Mouse (Mus musculus): ENCODE measurements around the gene Slc25a44.

Slc25a44 gene

DNA sequence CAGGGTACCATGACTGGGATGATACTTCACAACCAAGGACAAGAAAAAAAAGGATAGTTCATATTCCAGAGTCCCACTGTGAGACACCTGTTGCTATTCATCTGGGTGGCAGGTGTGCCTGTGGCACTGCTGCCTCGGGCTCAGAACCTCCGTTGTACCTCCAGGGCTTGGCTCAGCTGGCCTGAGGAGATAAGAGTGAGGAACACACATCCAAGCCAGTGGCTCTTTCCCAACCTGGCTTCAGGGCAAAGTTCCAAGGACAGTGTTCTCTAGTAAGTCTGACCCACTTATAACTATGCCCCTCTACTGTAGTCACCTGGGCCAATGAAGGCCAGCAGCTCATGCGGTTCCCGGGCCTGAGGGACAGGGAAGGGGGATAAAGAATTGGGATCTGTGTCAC is 13.3 kb downstream of the Slc25a44 start:
- H3K9me3 ChIP-seq (ENCODE audit: low read length) = no peaks in the 10 kb centered on the region
- H3K4me1 ChIP-seq (replicated peaks; ENCODE audit: low read depth, low read length) = peaks cover 71% of the 10 kb centered on the region
- no peaks in the 10 kb centered on the region for H3K27me3 ChIP-seq (ENCODE audit: insufficient read depth, low read length)
- no peak overlapping the region for H3K4me3 ChIP-seq (replicated peaks; ENCODE audit: low read length)
- peaks cover 72% of the 10 kb centered on the region for H3K36me3 ChIP-seq (ENCODE audit: insufficient read depth, low read length)
- TF ChIP-seq POU5F1 (IDR thresholded peaks at IDR 0.05; ENCODE audit: borderline replicate concordance, low read length) = no peak
- TF ChIP-seq NANOG (IDR thresholded peaks at IDR 0.05; ENCODE audit: borderline replicate concordance, low read length) = no peak
- TF ChIP-seq CTCF (conservative IDR thresholded peaks at IDR 0.05; ENCODE audit: low read length) = no peak

DNA sequence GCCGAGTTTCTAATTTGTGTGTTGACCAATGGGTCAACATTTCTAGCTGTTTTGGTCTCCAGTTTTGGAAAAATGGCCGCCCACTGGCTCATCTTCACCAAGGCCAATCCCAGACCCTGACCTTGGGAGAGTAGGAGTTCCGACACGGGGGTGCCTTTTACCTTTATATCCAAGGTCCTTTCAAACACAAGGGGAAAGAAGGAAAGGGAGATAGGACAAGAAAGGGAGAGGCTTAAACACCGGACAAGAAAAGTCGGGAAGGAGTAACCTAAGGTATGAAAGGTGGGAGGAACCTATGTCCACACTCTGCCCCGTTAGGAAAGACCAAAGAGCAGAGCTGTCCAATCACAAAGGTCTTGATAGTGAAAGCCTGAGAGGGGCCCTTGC is 14.3 kb downstream of the Slc25a44 start:
- Histone ChIP-seq H3K4me1 (replicated peaks; ENCODE audit: low read depth, low read length) (peaks cover 71% of the 10 kb centered on the region), H3K36me3 (ENCODE audit: insufficient read depth, low read length) (peaks cover 67% of the 10 kb centered on the region), H3K27me3 (ENCODE audit: insufficient read depth, low read length) (no peaks in the 10 kb centered on the region), H3K9me3 (ENCODE audit: low read length) (no peaks in the 10 kb centered on the region), H3K4me3 (replicated peaks; ENCODE audit: low read length) (peak overlapping the region; percentile 86)
- TF ChIP-seq CTCF (conservative IDR thresholded peaks at IDR 0.05; ENCODE audit: low read length) (no peak), POU5F1 (IDR thresholded peaks at IDR 0.05; ENCODE audit: borderline replicate concordance, low read length) (no peak), NANOG (IDR thresholded peaks at IDR 0.05; ENCODE audit: borderline replicate concordance, low read length) (no peak)

DNA sequence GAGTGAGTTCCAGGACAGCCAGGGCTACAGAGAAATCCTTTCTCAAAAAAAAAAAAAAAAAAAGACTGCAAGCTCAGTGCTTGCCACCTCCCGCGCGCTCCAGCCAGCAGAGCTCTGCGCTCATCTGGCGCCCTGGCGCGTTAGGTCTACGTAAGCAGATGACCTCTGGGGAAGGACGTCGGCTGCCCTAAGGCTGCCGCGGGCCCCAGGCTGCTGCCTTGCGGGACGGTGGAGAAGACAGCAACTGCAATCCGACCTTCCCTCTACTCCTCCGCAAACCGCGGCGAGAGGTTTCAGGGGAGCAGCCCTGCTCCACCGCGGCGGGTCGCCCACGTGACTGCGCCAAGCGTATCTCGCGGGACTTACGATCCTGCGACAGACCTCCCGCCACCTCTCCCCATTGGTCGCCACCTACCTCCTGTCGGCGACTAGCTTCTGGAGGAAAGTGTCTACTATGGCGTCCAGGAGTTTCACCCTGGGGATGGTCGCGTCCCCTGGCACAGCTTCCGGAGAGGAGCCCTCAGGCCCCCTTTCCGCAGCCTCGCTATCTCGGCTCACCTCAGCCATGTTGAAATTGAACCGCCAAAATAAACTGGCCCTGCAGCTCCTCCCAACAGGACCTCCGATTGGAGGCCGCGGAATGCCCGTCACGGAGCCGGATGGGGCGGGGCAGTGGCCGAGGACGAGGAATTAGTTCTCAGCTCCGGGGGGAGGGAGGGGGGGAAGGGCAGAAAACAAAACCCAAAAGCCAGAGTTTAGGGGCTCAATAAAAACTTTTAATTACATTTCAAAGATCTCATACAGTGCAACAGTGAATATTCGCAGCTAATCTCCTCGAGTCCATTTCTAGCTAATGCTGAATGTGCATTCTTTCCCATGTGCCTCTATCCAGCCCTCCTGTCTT is 14.9 kb downstream of the Slc25a44 start, which contains the start of gene Pmf1:
Gene Pmf1 (minus strand): TSS at position 591 of the 904 bp plus-strand sequence.
- H3K27me3 ChIP-seq (ENCODE audit: insufficient read depth, low read length) = no peaks in the 10 kb centered on the region

GRCm38 (mm10) chr3:88408953-88409352 is 16.0 kb downstream of the Slc25a44 start:
- TF ChIP-seq CTCF (conservative IDR thresholded peaks at IDR 0.05; ENCODE audit: low read length) = no peak
- TF ChIP-seq NANOG (IDR thresholded peaks at IDR 0.05; ENCODE audit: borderline replicate concordance, low read length) = no peak
- no peak for TF ChIP-seq POU5F1 (IDR thresholded peaks at IDR 0.05; ENCODE audit: borderline replicate concordance, low read length)
- Histone ChIP-seq H3K4me1 (replicated peaks; ENCODE audit: low read depth, low read length) (peaks cover 57% of the 10 kb centered on the region), H3K27me3 (ENCODE audit: insufficient read depth, low read length) (no peaks in the 10 kb centered on the region), H3K9me3 (ENCODE audit: low read length) (no peaks in the 10 kb centered on the region), H3K4me3 (replicated peaks; ENCODE audit: low read length) (peak overlapping the region; percentile 86), H3K36me3 (ENCODE audit: insufficient read depth, low read length) (peaks cover 65% of the 10 kb centered on the region)

More for the DNA sequence above, 14.9 kb downstream of the Slc25a44 start, which contains the start of gene Pmf1:
- Histone ChIP-seq H3K4me1 (replicated peaks; ENCODE audit: low read depth, low read length) (peaks cover 65% of the 10 kb centered on the region), H3K9me3 (ENCODE audit: low read length) (no peaks in the 10 kb centered on the region), H3K4me3 (replicated peaks; ENCODE audit: low read length) (peak within 1 kb of the TSS; percentile 86), H3K36me3 (ENCODE audit: insufficient read depth, low read length) (peaks cover 64% of the 10 kb centered on the region)
- TF ChIP-seq CTCF (conservative IDR thresholded peaks at IDR 0.05; ENCODE audit: low read length) (no peak), NANOG (IDR thresholded peaks at IDR 0.05; ENCODE audit: borderline replicate concordance, low read length) (no peak), POU5F1 (IDR thresholded peaks at IDR 0.05; ENCODE audit: borderline replicate concordance, low read length) (no peak)

DNA sequence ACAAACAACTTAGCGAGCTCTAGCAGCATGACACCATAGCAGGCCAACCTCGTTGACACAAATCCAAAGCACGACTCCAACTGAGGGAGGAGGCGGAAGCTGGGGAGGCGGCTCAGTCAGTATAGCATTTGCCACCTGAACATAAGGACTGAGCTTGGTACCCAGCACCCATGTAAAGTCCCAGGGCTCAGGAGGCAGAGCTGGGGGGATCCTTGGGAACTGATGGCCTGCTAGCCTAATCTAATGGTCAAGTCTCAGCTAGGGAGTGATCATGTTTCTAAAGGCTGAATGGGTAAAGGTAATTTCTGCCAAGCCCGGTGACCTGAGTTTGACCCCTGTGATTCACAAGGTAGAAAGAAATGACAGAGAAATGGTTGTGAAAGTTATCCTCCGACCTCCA is 17.4 kb downstream of the Slc25a44 start:
- H3K4me3 ChIP-seq (replicated peaks; ENCODE audit: low read length) = 0 out of 2 replicates have a peak overlapping the region, but pooled peaks have one; percentile 13
- H3K4me1 ChIP-seq (replicated peaks; ENCODE audit: low read depth, low read length) = peaks cover 57% of the 10 kb centered on the region
- no peaks in the 10 kb centered on the region for H3K9me3 ChIP-seq (ENCODE audit: low read length)
- no peaks in the 10 kb centered on the region for H3K27me3 ChIP-seq (ENCODE audit: insufficient read depth, low read length)
- TF ChIP-seq CTCF (conservative IDR thresholded peaks at IDR 0.05; ENCODE audit: low read length) (no peak), POU5F1 (IDR thresholded peaks at IDR 0.05; ENCODE audit: borderline replicate concordance, low read length) (no peak)
- peaks cover 65% of the 10 kb centered on the region for H3K36me3 ChIP-seq (ENCODE audit: insufficient read depth, low read length)

GRCm38 (mm10) chr3:88407090-88407489 is 17.8 kb downstream of the Slc25a44 start:
- Histone ChIP-seq H3K4me3 (replicated peaks; ENCODE audit: low read length) (0 out of 2 replicates have a peak overlapping the region, but pooled peaks have one; percentile 13), H3K27me3 (ENCODE audit: insufficient read depth, low read length) (no peaks in the 10 kb centered on the region), H3K36me3 (ENCODE audit: insufficient read depth, low read length) (peaks cover 65% of the 10 kb centered on the region), H3K4me1 (replicated peaks; ENCODE audit: low read depth, low read length) (peaks cover 59% of the 10 kb centered on the region), H3K9me3 (ENCODE audit: low read length) (no peaks in the 10 kb centered on the region)
- no peak for TF ChIP-seq POU5F1 (IDR thresholded peaks at IDR 0.05; ENCODE audit: borderline replicate concordance, low read length)
- no peak for TF ChIP-seq NANOG (IDR thresholded peaks at IDR 0.05; ENCODE audit: borderline replicate concordance, low read length)
- peak; percentile 73 for TF ChIP-seq CTCF (conservative IDR thresholded peaks at IDR 0.05; ENCODE audit: low read length)

DNA sequence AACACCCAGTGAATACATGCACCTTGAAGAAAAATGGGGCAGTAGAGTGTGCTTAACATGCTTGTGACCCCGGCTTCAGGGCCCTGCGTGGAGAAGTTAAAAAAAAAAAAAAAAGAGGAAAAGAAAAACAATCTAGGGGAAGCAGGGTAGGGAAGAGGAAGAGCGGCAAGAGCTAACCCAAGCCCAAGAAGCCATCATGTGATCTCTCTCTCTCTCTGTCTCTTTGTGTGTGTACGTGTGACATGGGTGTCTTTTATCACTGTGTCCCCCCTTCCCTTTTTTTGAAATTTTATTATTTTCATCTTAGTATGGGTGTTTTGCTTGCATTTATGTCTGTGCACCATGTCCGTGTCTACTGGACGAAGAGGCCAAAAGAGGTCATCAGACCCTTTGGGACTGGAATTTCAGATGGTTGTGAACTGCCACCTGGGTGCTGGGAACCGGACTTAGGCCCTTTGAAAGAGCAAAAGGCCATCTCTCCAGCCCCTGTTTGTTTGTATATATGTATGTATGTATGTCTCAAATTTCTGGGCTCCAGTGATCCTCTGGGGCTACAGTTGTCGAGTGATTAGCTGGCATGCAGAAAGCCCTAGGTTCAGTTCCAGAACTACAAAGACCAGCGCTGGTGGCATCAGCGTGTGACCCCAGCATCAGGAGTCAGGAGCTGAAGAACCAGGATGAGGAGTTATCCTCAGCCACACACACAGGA is 21.3 kb downstream of the Slc25a44 start:
- Histone ChIP-seq H3K4me3 (replicated peaks; ENCODE audit: low read length) (no peak overlapping the region), H3K9me3 (ENCODE audit: low read length) (no peaks in the 10 kb centered on the region), H3K4me1 (replicated peaks; ENCODE audit: low read depth, low read length) (peaks cover 35% of the 10 kb centered on the region), H3K36me3 (ENCODE audit: insufficient read depth, low read length) (peaks cover 79% of the 10 kb centered on the region), H3K27me3 (ENCODE audit: insufficient read depth, low read length) (no peaks in the 10 kb centered on the region)
- TF ChIP-seq POU5F1 (IDR thresholded peaks at IDR 0.05; ENCODE audit: borderline replicate concordance, low read length) = no peak
- no peak for TF ChIP-seq NANOG (IDR thresholded peaks at IDR 0.05; ENCODE audit: borderline replicate concordance, low read length)
- no peak for TF ChIP-seq CTCF (conservative IDR thresholded peaks at IDR 0.05; ENCODE audit: low read length)

- no peak overlapping the region for H3K4me3 ChIP-seq (replicated peaks; ENCODE audit: low read length)
- TF ChIP-seq CTCF (conservative IDR thresholded peaks at IDR 0.05; ENCODE audit: low read length) (no peak), NANOG (IDR thresholded peaks at IDR 0.05; ENCODE audit: borderline replicate concordance, low read length) (no peak), POU5F1 (IDR thresholded peaks at IDR 0.05; ENCODE audit: borderline replicate concordance, low read length) (no peak)
- no peaks in the 10 kb centered on the region for H3K9me3 ChIP-seq (ENCODE audit: low read length)
- no peaks in the 10 kb centered on the region for H3K27me3 ChIP-seq (ENCODE audit: insufficient read depth, low read length)
- peaks cover 92% of the 10 kb centered on the region for H3K36me3 ChIP-seq (ENCODE audit: insufficient read depth, low read length)
- peaks cover 33% of the 10 kb centered on the region for H3K4me1 ChIP-seq (replicated peaks; ENCODE audit: low read depth, low read length)
Measured at GRCm38 (mm10) chr3:88398666-88399065, 26.3 kb downstream of the Slc25a44 start.

Data from E14TG2a.4 (cell line).